Mouse (Mus musculus): ENCODE measurements at regions not wholly inside any gene's neighbourhood (a gene's known extent, or its start where the extent isn't known, plus 50 kb on each side); places are given as distances from the start of the nearest gene placed in this dataset.

GRCm38 (mm10) chrX:95291676-95292075 is 95.0 kb upstream of the Arhgef9 start:
- no peaks in the 10 kb centered on the region for H3K36me3 ChIP-seq (replicated peaks; ENCODE audit: insufficient read depth, low read length)
- H3K9ac ChIP-seq (replicated peaks): no peak overlapping the region
- no peak for DNase-seq
- no peak overlapping the region for H3K4me3 ChIP-seq (ENCODE audit: low read depth, low read length)
- no peaks in the 10 kb centered on the region for H3K4me1 ChIP-seq (ENCODE audit: insufficient read depth)
- TF ChIP-seq EP300 (IDR thresholded peaks at IDR 0.05; ENCODE audit: low read depth): no peak
- TF ChIP-seq CTCF (IDR thresholded peaks at IDR 0.05; ENCODE audit: low read depth): no peak
- ATAC-seq: no peak
- no peaks in the 10 kb centered on the region for H3K9me3 ChIP-seq (ENCODE audit: low read length)
- no peaks in the 10 kb centered on the region for H3K27me3 ChIP-seq (ENCODE audit: insufficient read depth, low read length)
- H3K27ac ChIP-seq (ENCODE audit: low read depth): no peak overlapping the region
- H3K4me2 ChIP-seq (ENCODE audit: low read depth, low read length): no peak overlapping the region
- WGBS (ENCODE audit: insufficient replicate concordance): 80% methylated on average over 5 of the region's 5 CpGs

GRCm38 (mm10) chrX:95282038-95282437 is 85.4 kb upstream of the Arhgef9 start:
- 23% methylated on average over 5 of the region's 5 CpGs for WGBS (ENCODE audit: insufficient replicate concordance)
- TF ChIP-seq CTCF (IDR thresholded peaks at IDR 0.05; ENCODE audit: low read depth) (no peak), EP300 (IDR thresholded peaks at IDR 0.05; ENCODE audit: low read depth) (no peak)
- H3K9ac ChIP-seq (replicated peaks): no peak overlapping the region
- H3K4me2 ChIP-seq (ENCODE audit: low read depth, low read length): no peak overlapping the region
- H3K4me1 ChIP-seq (ENCODE audit: insufficient read depth): no peaks in the 10 kb centered on the region
- no peak for DNase-seq
- H3K27ac ChIP-seq (ENCODE audit: low read depth): no peak overlapping the region
- no peaks in the 10 kb centered on the region for H3K36me3 ChIP-seq (replicated peaks; ENCODE audit: insufficient read depth, low read length)
- H3K9me3 ChIP-seq (ENCODE audit: low read length): no peaks in the 10 kb centered on the region
- no peaks in the 10 kb centered on the region for H3K27me3 ChIP-seq (ENCODE audit: insufficient read depth, low read length)
- ATAC-seq: 0 out of 2 replicates have a peak, but pooled peaks have one; percentile 31
- no peak overlapping the region for H3K4me3 ChIP-seq (ENCODE audit: low read depth, low read length)

DNA sequence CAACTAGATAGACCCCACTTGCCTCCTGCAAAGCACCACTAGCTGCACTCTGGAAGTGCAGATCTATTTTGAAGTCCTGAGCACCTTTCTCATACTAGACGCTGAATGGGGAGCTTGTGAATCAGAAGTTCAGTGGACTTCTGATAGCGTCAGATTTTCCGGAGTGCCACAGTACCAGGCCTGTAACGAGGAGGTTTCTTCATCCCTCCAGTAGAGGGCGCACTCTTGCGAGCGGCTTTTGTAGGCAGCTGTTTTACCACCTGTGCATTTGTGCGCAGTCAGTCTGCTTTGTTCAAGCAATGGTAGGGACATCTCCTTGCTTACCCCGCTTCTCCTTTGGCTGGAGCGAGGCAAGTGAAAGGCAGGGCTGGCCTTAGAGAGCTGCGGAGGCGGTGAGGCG is 56.9 kb upstream of the Arhgef9 start:
- 44% methylated on average over 13 of the region's 13 CpGs for WGBS (ENCODE audit: insufficient replicate concordance)
- H3K4me1 ChIP-seq (ENCODE audit: insufficient read depth): no peaks in the 10 kb centered on the region
- no peaks in the 10 kb centered on the region for H3K9me3 ChIP-seq (ENCODE audit: low read length)
- H3K4me2 ChIP-seq (ENCODE audit: low read depth, low read length): no peak overlapping the region
- DNase-seq: peak; percentile 18
- H3K9ac ChIP-seq (replicated peaks): no peak overlapping the region
- ATAC-seq: no peak
- no peaks in the 10 kb centered on the region for H3K36me3 ChIP-seq (replicated peaks; ENCODE audit: insufficient read depth, low read length)
- no peaks in the 10 kb centered on the region for H3K27me3 ChIP-seq (ENCODE audit: insufficient read depth, low read length)
- TF ChIP-seq CTCF (IDR thresholded peaks at IDR 0.05; ENCODE audit: low read depth) (peak; percentile 67), EP300 (IDR thresholded peaks at IDR 0.05; ENCODE audit: low read depth) (no peak)
- no peak overlapping the region for H3K27ac ChIP-seq (ENCODE audit: low read depth)
- no peak overlapping the region for H3K4me3 ChIP-seq (ENCODE audit: low read depth, low read length)
